Mouse (Mus musculus) embryonic fibroblast, embryonic 13.5 days (primary cell): Measurements from ENCODE around the gene Acsl3. TPM values are rescaled to one million over a fixed set of nuclear protein-coding genes. Genes with fewer than 3 reads are reported as not detected.

ENCODE experiments used
- H3K27ac ChIP-seq: 2 replicates; pipeline ENCODE4 v1.5.1; 2012; ENCODE audit warnings: low read length, control low read depth, inconsistent platforms; ENCODE audit not compliant: insufficient read depth
- H3K4me1 ChIP-seq: 2 replicates; pipeline ENCODE4 v1.6.1; 2011; ENCODE audit warnings: low read length; ENCODE audit not compliant: control insufficient read depth, insufficient read depth
- H3K4me3 ChIP-seq: 2 replicates; pipeline ENCODE4 v1.5.1; 2011; ENCODE audit warnings: mild to moderate bottlenecking, control low read depth, low read length; ENCODE audit not compliant: insufficient read depth
- CTCF ChIP-seq: IDR thresholded peaks from 2 replicates; pipeline ENCODE4 v1.5.1; 2011; ENCODE audit warnings: mild to moderate bottlenecking, control low read depth, low read length, moderate library complexity, borderline replicate concordance; ENCODE audit not compliant: insufficient read depth
- POLR2A ChIP-seq: IDR thresholded peaks from 2 replicates; pipeline ENCODE4 v1.6.1; 2011; ENCODE audit warnings: low read depth, mild to moderate bottlenecking, control low read depth, low read length, moderate library complexity
- polyA plus RNA-seq: library from polyadenylated mRNA; stranded (reverse); fragments of >200 nt; gene quantifications from 2 replicates; pipeline ENCODE4 v1.2.4, GENCODE M21; 2011; ENCODE audit warnings: low read depth; ENCODE audit not compliant: missing spikeins, insufficient read length

Acsl3 gene
- 34.7 and 40.4 TPM in 2 replicates for polyA plus RNA-seq

GRCm38 (mm10) chr1:78657671-78658440 lies at the start of gene Acsl3, which contains the start of gene Utp14b:
Acsl3 (plus strand) TSS chr1:78657825.
Utp14b (plus strand) TSS chr1:78658038.
- H3K4me3 ChIP-seq = peak within 1 kb of the TSS; percentile 96
- TF ChIP-seq POLR2A (peak; percentile 97), CTCF (no peak)
- H3K27ac ChIP-seq = peak within 1 kb of the TSS; percentile 39
- H3K4me1 ChIP-seq = peaks cover 11% of the 10 kb centered on the region; the same call in 1 of the 2 replicates

- H3K27ac ChIP-seq = no peak overlapping the region
- TF ChIP-seq CTCF = no peak
- no peak for TF ChIP-seq POLR2A
These were observed 48.3 kb upstream of the Acsl3 start for GRCm38 (mm10) chr1:78609134-78609907.

GRCm38 (mm10) chr1:78611039-78611438 lies 46.6 kb upstream of the Acsl3 start:
- Histone ChIP-seq H3K4me3 (no peak overlapping the region), H3K4me1 (0 out of 2 replicates have a peak, but pooled peaks cover 2% of the 10 kb centered on the region), H3K27ac (no peak overlapping the region)
- TF ChIP-seq POLR2A (no peak), CTCF (no peak)

More at GRCm38 (mm10) chr1:78609134-78609907, 48.3 kb upstream of the Acsl3 start:
- Histone ChIP-seq H3K4me1 (0 out of 2 replicates have a peak, but pooled peaks cover 2% of the 10 kb centered on the region), H3K4me3 (no peak overlapping the region)

- TF ChIP-seq CTCF (no peak), POLR2A (no peak)
- Histone ChIP-seq H3K4me3 (no peak overlapping the region), H3K4me1 (0 out of 2 replicates have a peak, but pooled peaks cover 2% of the 10 kb centered on the region), H3K27ac (no peak overlapping the region)
These were observed 44.7 kb upstream of the Acsl3 start for GRCm38 (mm10) chr1:78612959-78613358.

- TF ChIP-seq CTCF = no peak
- Histone ChIP-seq H3K4me1 (no peaks in the 10 kb centered on the region), H3K4me3 (no peak overlapping the region), H3K27ac (no peak overlapping the region)
These were observed 33.3 kb upstream of the Acsl3 start for GRCm38 (mm10) chr1:78624352-78624751.

- Histone ChIP-seq H3K4me3 (no peak overlapping the region), H3K4me1 (no peaks in the 10 kb centered on the region), H3K27ac (no peak overlapping the region)
- no peak for TF ChIP-seq POLR2A
- no peak for TF ChIP-seq CTCF
These were observed 23.1 kb upstream of the Acsl3 start for GRCm38 (mm10) chr1:78634486-78634885.

GRCm38 (mm10) chr1:78640871-78641270 lies 16.8 kb upstream of the Acsl3 start:
- no peak for TF ChIP-seq POLR2A
- no peak for TF ChIP-seq CTCF
- peaks cover 3% of the 10 kb centered on the region; the same call in 1 of the 2 replicates for H3K4me1 ChIP-seq
- no peak overlapping the region for H3K27ac ChIP-seq

GRCm38 (mm10) chr1:78641791-78642190 lies 15.8 kb upstream of the Acsl3 start:
- peaks cover 3% of the 10 kb centered on the region; the same call in 1 of the 2 replicates for H3K4me1 ChIP-seq
- TF ChIP-seq POLR2A = no peak
- no peak for TF ChIP-seq CTCF
- no peak overlapping the region for H3K27ac ChIP-seq
- no peak overlapping the region for H3K4me3 ChIP-seq

More at GRCm38 (mm10) chr1:78640871-78641270, 16.8 kb upstream of the Acsl3 start:
- no peak overlapping the region for H3K4me3 ChIP-seq

- Histone ChIP-seq H3K4me3 (no peak overlapping the region), H3K4me1 (peaks cover 3% of the 10 kb centered on the region; the same call in 1 of the 2 replicates), H3K27ac (no peak overlapping the region)
- TF ChIP-seq POLR2A (no peak), CTCF (no peak)
These were observed 15.4 kb upstream of the Acsl3 start for GRCm38 (mm10) chr1:78642197-78642596.

- Histone ChIP-seq H3K4me1 (peaks cover 7% of the 10 kb centered on the region), H3K27ac (no peak overlapping the region), H3K4me3 (no peak overlapping the region)
- TF ChIP-seq POLR2A (no peak), CTCF (no peak)
These were observed 10.2 kb upstream of the Acsl3 start for GRCm38 (mm10) chr1:78647317-78647885.
